ENCODE assay signal across 10 mouse cellular contexts in genomic region chr12:109541540-109541899, GRCm38 (mm10). TPM values are rescaled to one million over a fixed set of nuclear protein-coding genes. Genes with fewer than 3 reads are reported as not detected.
DNase-seq lines count a peak whose midpoint lies in the region; ATAC-seq and TF ChIP-seq lines count a peak whose summit lies in the region.
"Had no signal": no experiment of that assay in that cellular context is flagged by ENCODE, and none has a peak within 500 bp of the region (broad histone marks: within the 10 kb centered on the region; RNA-seq: fewer than 3 reads in every experiment).

No protein-coding gene starts in this region.

- intact Hi-C loops in heart, postnatal 36 days (cut with DNase I): no loop called here

- no peak for TF ChIP-seq POLR2A in thymus, adult 2 months (IDR thresholded peaks at IDR 0.05; ENCODE audit: control insufficient read depth, extremely low read depth, insufficient read depth, low read length, poor library complexity)

- no peaks in the 10 kb centered on the region for H3K27me3 ChIP-seq in heart, embryonic 16.5 days (ENCODE audit: control insufficient read depth, insufficient read depth, low read length)
- no peaks in the 10 kb centered on the region for H3K27me3 ChIP-seq in embryonic facial prominence, embryonic 12.5 days
- H3K27me3 ChIP-seq in hindbrain, embryonic 15.5 days: no peaks in the 10 kb centered on the region
- H3K27me3 ChIP-seq in midbrain, embryonic 13.5 days: 0 out of 2 replicates have a peak, but pooled peaks cover 4% of the 10 kb centered on the region
- H3K27me3 ChIP-seq in thymus, adult 2 months (ENCODE audit: control insufficient read depth, insufficient read depth, low read length): no peaks in the 10 kb centered on the region

- no peak overlapping the region; the same call in 1 of the 2 replicates for H3K27ac ChIP-seq in heart, embryonic 16.5 days (ENCODE audit: low read length)
- H3K27ac ChIP-seq in embryonic facial prominence, embryonic 12.5 days: peak overlapping the region; percentile 58; the same call in 1 of the 2 replicates
- peak overlapping the region; percentile 82 for H3K27ac ChIP-seq in hindbrain, embryonic 15.5 days (replicated peaks)
- peak overlapping the region; percentile 83 for H3K27ac ChIP-seq in midbrain, embryonic 13.5 days
- no peak overlapping the region for H3K27ac ChIP-seq in thymus, adult 2 months (ENCODE audit: control insufficient read depth, insufficient read depth, low read length)

- TF ChIP-seq CTCF in thymus, adult 2 months (IDR thresholded peaks at IDR 0.05; ENCODE audit: borderline replicate concordance, control insufficient read depth, extremely low read depth, insufficient read depth, low read length, poor library complexity): no peak

- WGBS in heart, embryonic 16.5 days: 52% methylated on average over 16 of the region's 16 CpGs
- 45% methylated on average over 16 of the region's 16 CpGs for WGBS in embryonic facial prominence, embryonic 12.5 days
- WGBS in hindbrain, embryonic 15.5 days: 52% methylated on average over 16 of the region's 16 CpGs
- WGBS in midbrain, embryonic 13.5 days: 49% methylated on average over 16 of the region's 16 CpGs
- 50% methylated on average over 16 of the region's 16 CpGs for WGBS in thymus, adult 2 months

- no peak for DNase-seq in heart, postnatal 36 days
- no peak for DNase-seq in urinary bladder, adult 2 months (ENCODE audit: low spot score)
- DNase-seq in right cerebral cortex, postnatal 36 days (ENCODE audit: low spot score in 2 of 2): no peak
- no peak for DNase-seq in thymus, adult 2 months

- ATAC-seq in heart, embryonic 16.5 days (replicated peaks; ENCODE audit: extremely low read depth, insufficient read depth, low FRiP score): no peak
- ATAC-seq in embryonic facial prominence, embryonic 12.5 days (ENCODE audit: insufficient number of reproducible peaks, insufficient read depth, low FRiP score, low TSS enrichment): no peak
- ATAC-seq in hindbrain, embryonic 15.5 days (ENCODE audit: low FRiP score, low read depth): no peak
- no peak for ATAC-seq in midbrain, embryonic 13.5 days

- peak overlapping the region; percentile 65 for H3K4me2 ChIP-seq in heart, embryonic 16.5 days (ENCODE audit: low read depth, low read length)
- peak overlapping the region; percentile 45 for H3K4me2 ChIP-seq in embryonic facial prominence, embryonic 12.5 days (replicated peaks)
- peak overlapping the region; percentile 50 for H3K4me2 ChIP-seq in hindbrain, embryonic 15.5 days
- H3K4me2 ChIP-seq in midbrain, embryonic 13.5 days (replicated peaks): peak overlapping the region; percentile 54

- no peaks in the 10 kb centered on the region for H3K4me1 ChIP-seq in heart, embryonic 16.5 days (ENCODE audit: control insufficient read depth, insufficient read depth, low read length)
- peaks cover 10% of the 10 kb centered on the region; the same call in 1 of the 2 replicates for H3K4me1 ChIP-seq in embryonic facial prominence, embryonic 12.5 days
- peaks cover 6% of the 10 kb centered on the region for H3K4me1 ChIP-seq in hindbrain, embryonic 15.5 days (replicated peaks)
- peaks cover 12% of the 10 kb centered on the region for H3K4me1 ChIP-seq in midbrain, embryonic 13.5 days (replicated peaks)
- no peaks in the 10 kb centered on the region for H3K4me1 ChIP-seq in thymus, adult 2 months (replicated peaks; ENCODE audit: control insufficient read depth, insufficient read depth, low read length)

- peaks cover 45% of the 10 kb centered on the region for H3K9me3 ChIP-seq in heart, embryonic 16.5 days (replicated peaks; ENCODE audit: control insufficient read depth, low read length)
- H3K9me3 ChIP-seq in embryonic facial prominence, embryonic 12.5 days: peaks cover 44% of the 10 kb centered on the region
- no peaks in the 10 kb centered on the region for H3K9me3 ChIP-seq in hindbrain, embryonic 15.5 days
- peaks cover 38% of the 10 kb centered on the region for H3K9me3 ChIP-seq in midbrain, embryonic 13.5 days

- peak overlapping the region; percentile 52 for H3K4me3 ChIP-seq in heart, embryonic 16.5 days (ENCODE audit: low read length)
- peak overlapping the region; percentile 49 for H3K4me3 ChIP-seq in embryonic facial prominence, embryonic 12.5 days
- peak overlapping the region; percentile 45 for H3K4me3 ChIP-seq in hindbrain, embryonic 15.5 days
- H3K4me3 ChIP-seq in midbrain, embryonic 13.5 days (replicated peaks): peak overlapping the region; percentile 58
- no peak overlapping the region for H3K4me3 ChIP-seq in thymus, adult 2 months (ENCODE audit: control insufficient read depth, insufficient read depth, low read length)

- H3K36me3 ChIP-seq in heart, embryonic 16.5 days (ENCODE audit: control insufficient read depth, insufficient read depth): peaks cover 2% of the 10 kb centered on the region; the same call in 1 of the 2 replicates
- peaks cover 14% of the 10 kb centered on the region for H3K36me3 ChIP-seq in embryonic facial prominence, embryonic 12.5 days
- H3K36me3 ChIP-seq in hindbrain, embryonic 15.5 days: peaks cover under 1% of the 10 kb centered on the region
- peaks cover 20% of the 10 kb centered on the region; the same call in 1 of the 2 replicates for H3K36me3 ChIP-seq in midbrain, embryonic 13.5 days
- H3K36me3 ChIP-seq in thymus, adult 2 months (ENCODE audit: control insufficient read depth, insufficient read depth, low read length): no peaks in the 10 kb centered on the region
- H3K36me3 ChIP-seq: G1E had no signal

- H3K9ac ChIP-seq in heart, embryonic 16.5 days (ENCODE audit: low read length): peak overlapping the region; percentile 58
- H3K9ac ChIP-seq in embryonic facial prominence, embryonic 12.5 days: peak overlapping the region; percentile 69
- peak overlapping the region; percentile 75 for H3K9ac ChIP-seq in hindbrain, embryonic 15.5 days
- peak overlapping the region; percentile 84 for H3K9ac ChIP-seq in midbrain, embryonic 13.5 days (replicated peaks)

RNA-seq across cellular contexts. Expression of gene Rtl1, which starts 58.6 kb away (rescaled TPM):
- polyA plus RNA-seq in heart, embryonic 16.5 days (2015; fragmentation: Nextera tagmentation; extraction: Ambion mirVana): 0.49 and 0.57 TPM in 2 replicates
- under 1 TPM; 0.05 to 0.14 TPM for total RNA-seq in heart, postnatal 36 days (2021)
- polyA plus RNA-seq in embryonic facial prominence, embryonic 12.5 days (2016; fragmentation: Nextera tagmentation; extraction: Ambion mirVana): 2.2 and 2.9 TPM in 2 replicates
- 1.8 and 1.9 TPM in 2 replicates for polyA plus RNA-seq in hindbrain, embryonic 15.5 days (2015; fragmentation: Nextera tagmentation; extraction: Ambion mirVana)
- polyA plus RNA-seq in midbrain, embryonic 13.5 days (2015; fragmentation: Nextera tagmentation; extraction: Ambion mirVana): 1.5 and 1.6 TPM in 2 replicates
- polyA plus RNA-seq in urinary bladder, adult 2 months (2012; rRNA removed): 0.04 and 0.12 TPM in 2 replicates
- 0.01 TPM in 1 of 2 replicates, not detected in the other for polyA plus RNA-seq in thymus, adult 2 months (2012; rRNA removed)
- total RNA-seq: megakaryocyte, adult 5-6 weeks had no signal
- polyA plus RNA-seq: G1E had no signal

Comparison
In these comparisons a context has a peak if more than half of its experiments do, and no peak if none do; other contexts are left out.
1. H3K27ac ChIP-seq: peak in embryonic facial prominence, embryonic 12.5 days (single experiment), hindbrain, embryonic 15.5 days (single experiment) and midbrain, embryonic 13.5 days (single experiment); none in heart, embryonic 16.5 days (single experiment) and thymus, adult 2 months (single experiment).
2. Peak in every context shown above with its lines, with median percentiles within 50 percentile points of each other: H3K4me2 ChIP-seq and H3K9ac ChIP-seq.